Mouse (Mus musculus): ENCODE measurements around the gene Vmn2r11.
A peak's percentile ranks its signal among the peaks of the same experiment; 100 is the strongest.
"Not testable (repeated sequence)": the region's sequence is repeated elsewhere in the genome, so short reads cannot be mapped to it uniquely, and the experiment has no call there.

Gene Vmn2r11

DNA sequence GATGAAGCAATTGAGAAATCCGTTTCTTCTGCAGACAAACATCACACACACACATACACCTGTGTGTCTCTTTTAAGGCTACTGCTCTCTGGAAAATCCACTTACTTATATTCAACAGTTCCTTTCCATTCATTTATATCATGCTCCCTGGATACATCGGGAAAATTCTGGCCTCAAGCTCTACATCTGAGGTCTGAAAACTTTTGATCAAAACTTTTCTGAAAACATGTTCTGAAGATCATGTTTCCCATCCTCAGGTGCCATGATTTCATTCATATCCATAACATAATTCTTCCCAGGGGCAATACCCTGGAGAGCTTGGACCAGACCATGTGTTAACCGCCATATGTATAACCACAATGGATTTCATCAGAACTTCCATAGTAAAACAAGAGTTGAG, at the start of gene Vmn2r11:
Vmn2r11 (minus strand) TSS at position 101 of the 400 bp plus-strand sequence.
- not testable (repeated sequence) for DNase-seq (ENCODE audit: low spot score)

GRCm38 (mm10) chr5:109097850-109098249, 38.5 kb upstream of the Vmn2r11 start, which contains the start of gene Vmn2r12:
Gene Vmn2r12 (minus strand): TSS chr5:109097950.
- not testable (repeated sequence) for DNase-seq (ENCODE audit: low spot score)

- DNase-seq (ENCODE audit: low spot score): not testable (repeated sequence)
These were observed 37.1 kb upstream of the Vmn2r11 start for GRCm38 (mm10) chr5:109096482-109096881.

GRCm38 (mm10) chr5:109072016-109072415, 12.6 kb upstream of the Vmn2r11 start:
- not testable (repeated sequence) for DNase-seq (ENCODE audit: low spot score)

- peak; percentile 30 for DNase-seq (ENCODE audit: low spot score)
These were observed 4.1 kb downstream of the Vmn2r11 start for GRCm38 (mm10) chr5:109055286-109055685.

- DNase-seq (ENCODE audit: low spot score): no peak
These were observed 26.8 kb downstream of the Vmn2r11 start for GRCm38 (mm10) chr5:109032591-109032990.

GRCm38 (mm10) chr5:109006427-109006826, 52.9 kb downstream of the Vmn2r11 start, which contains the start of gene Vmn2r10:
Gene Vmn2r10 (minus strand): TSS chr5:109006527.
- not testable (repeated sequence) for DNase-seq (ENCODE audit: low spot score)
